Mouse (Mus musculus) stomach, embryonic 16.5 days (tissue): Measurements from ENCODE around the gene Phrf1. TPM values are rescaled to one million over a fixed set of nuclear protein-coding genes. Genes with fewer than 3 reads are reported as not detected.

Experiments used
- ATAC-seq: fragments of 200-750 bp; cut with Nextera tagmentation; 2 replicates; pipeline ENCODE4 v1.8.0; 2017; ENCODE audit warnings: moderate number of reproducible peaks, moderate TSS enrichment; ENCODE audit not compliant: insufficient read depth, low FRiP score
- H3K27ac ChIP-seq: fragments of 300-500 bp; sonication (generic); 2 replicates; pipeline ENCODE4 v1.5.1; 2014; ENCODE audit warnings: low read length
- H3K27me3 ChIP-seq: fragments of 300-500 bp; sonication (generic); 2 replicates; pipeline ENCODE4 v1.6.1; 2014; ENCODE audit warnings: low read length, control low read depth, mixed read lengths; ENCODE audit not compliant: control insufficient read depth, insufficient read depth
- H3K36me3 ChIP-seq: fragments of 300-500 bp; sonication (generic); 2 replicates; pipeline ENCODE4 v1.6.1; 2014; ENCODE audit warnings: low read length; ENCODE audit not compliant: control insufficient read depth, insufficient read depth
- H3K4me1 ChIP-seq: fragments of 300-500 bp; sonication (generic); 2 replicates; pipeline ENCODE4 v1.6.1; 2014; ENCODE audit warnings: low read length, control low read depth, mixed read lengths; ENCODE audit not compliant: control insufficient read depth, insufficient read depth
- H3K4me2 ChIP-seq: fragments of 300-500 bp; sonication (generic); 2 replicates; pipeline ENCODE4 v1.6.1; 2014; ENCODE audit warnings: low read depth, low read length, mixed read lengths
- H3K4me3 ChIP-seq: fragments of 300-500 bp; sonication (generic); replicated peaks from 2 replicates; pipeline ENCODE4 v1.5.1; 2014; ENCODE audit warnings: mild to moderate bottlenecking, low read length
- H3K9ac ChIP-seq: fragments of 300-500 bp; sonication (generic); 2 replicates; pipeline ENCODE4 v1.6.1; 2014; ENCODE audit warnings: low read length
- H3K9me3 ChIP-seq: fragments of 300-500 bp; sonication (generic); replicated peaks from 2 replicates; pipeline ENCODE4 v1.6.1; 2016; ENCODE audit warnings: low read length, control low read depth; ENCODE audit not compliant: control insufficient read depth
- WGBS: fragments of 180-500 bp; shearing (Covaris S2); extraction: QIAGEN DNeasy Blood & Tissue Kit; methylation state at CpG from one replicate; pipeline ENCODE4 v1.1.7; 2014; 5-methylcytosine and 5-hydroxymethylcytosine counted together
- polyA plus RNA-seq: library from polyadenylated mRNA; unstranded; fragments of >200 nt; fragmentation: Nextera tagmentation; extraction: Ambion mirVana; gene quantifications from 2 replicates; pipeline ENCODE4 v1.2.1, GENCODE M21; 2015

The Phrf1 gene
- polyA plus RNA-seq, 1 experiment from 2014 or later: 57.6 TPM

GRCm38 (mm10) chr7:141209526-141209925, 19.1 kb upstream of the Phrf1 start:
- H3K4me2 ChIP-seq: no peak overlapping the region
- WGBS: 88% methylated on average over 3 of the region's 3 CpGs
- no peak for ATAC-seq
- H3K36me3 ChIP-seq: no peaks in the 10 kb centered on the region
- H3K4me3 ChIP-seq: no peak overlapping the region
- H3K9me3 ChIP-seq: no peaks in the 10 kb centered on the region
- no peak overlapping the region for H3K27ac ChIP-seq
- H3K4me1 ChIP-seq: peaks cover 5% of the 10 kb centered on the region; the same call in 1 of the 2 replicates
- H3K27me3 ChIP-seq: no peaks in the 10 kb centered on the region
- no peak overlapping the region for H3K9ac ChIP-seq

- WGBS: 58% methylated on average over 12 of the region's 12 CpGs
- ATAC-seq: no peak
These were observed 18.4 kb upstream of the Phrf1 start for GRCm38 (mm10) chr7:141210137-141210536.

GRCm38 (mm10) chr7:141210606-141211131, 17.9 kb upstream of the Phrf1 start:
- Histone ChIP-seq H3K4me2 (no peak overlapping the region), H3K27ac (no peak overlapping the region), H3K9me3 (no peaks in the 10 kb centered on the region), H3K27me3 (no peaks in the 10 kb centered on the region), H3K4me3 (no peak overlapping the region), H3K9ac (no peak overlapping the region), H3K4me1 (peaks cover 12% of the 10 kb centered on the region; the same call in 1 of the 2 replicates), H3K36me3 (no peaks in the 10 kb centered on the region)
- 88% methylated on average over 14 of the region's 14 CpGs for WGBS
- ATAC-seq: no peak

More at GRCm38 (mm10) chr7:141210137-141210536, 18.4 kb upstream of the Phrf1 start:
- Histone ChIP-seq H3K4me3 (no peak overlapping the region), H3K4me2 (no peak overlapping the region), H3K4me1 (peaks cover 10% of the 10 kb centered on the region; the same call in 1 of the 2 replicates), H3K27me3 (no peaks in the 10 kb centered on the region), H3K9me3 (no peaks in the 10 kb centered on the region), H3K27ac (no peak overlapping the region), H3K9ac (no peak overlapping the region), H3K36me3 (no peaks in the 10 kb centered on the region)

- 70% methylated on average over 3 of the region's 3 CpGs for WGBS
- Histone ChIP-seq H3K9ac (0 out of 2 replicates have a peak overlapping the region, but pooled peaks have one; percentile 46), H3K4me3 (no peak overlapping the region), H3K4me1 (peaks cover 32% of the 10 kb centered on the region), H3K4me2 (no peak overlapping the region), H3K9me3 (no peaks in the 10 kb centered on the region), H3K27me3 (no peaks in the 10 kb centered on the region), H3K36me3 (no peaks in the 10 kb centered on the region), H3K27ac (peak overlapping the region; percentile 97)
- no peak for ATAC-seq
These were observed 15.5 kb upstream of the Phrf1 start for GRCm38 (mm10) chr7:141213133-141213532.

GRCm38 (mm10) chr7:141213605-141214235, 14.9 kb upstream of the Phrf1 start, which contains the start of gene Lmntd2:
Gene Lmntd2 (minus strand): TSS chr7:141214080.
- WGBS: 87% methylated on average over 11 of the region's 11 CpGs
- Histone ChIP-seq H3K9ac (peak within 1 kb of the TSS; percentile 78), H3K9me3 (no peaks in the 10 kb centered on the region), H3K4me1 (peaks cover 38% of the 10 kb centered on the region), H3K27me3 (no peaks in the 10 kb centered on the region), H3K4me3 (peak within 1 kb of the TSS; percentile 68), H3K27ac (peak within 1 kb of the TSS; percentile 97), H3K36me3 (no peaks in the 10 kb centered on the region), H3K4me2 (peak within 1 kb of the TSS; percentile 85)
- ATAC-seq: no peak

- H3K4me3 ChIP-seq: no peak overlapping the region
- no peak overlapping the region for H3K4me2 ChIP-seq
- no peak for ATAC-seq
- peaks cover 42% of the 10 kb centered on the region for H3K4me1 ChIP-seq
- no peaks in the 10 kb centered on the region for H3K9me3 ChIP-seq
- no peaks in the 10 kb centered on the region for H3K27me3 ChIP-seq
- H3K36me3 ChIP-seq: no peaks in the 10 kb centered on the region
- 59% methylated on average over 3 of the region's 3 CpGs for WGBS
- H3K9ac ChIP-seq: no peak overlapping the region
- peak overlapping the region; percentile 97 for H3K27ac ChIP-seq
These were observed 14.3 kb upstream of the Phrf1 start for GRCm38 (mm10) chr7:141214310-141214709.

- H3K27ac ChIP-seq: peak within 1 kb of the TSS; percentile 97
- peak within 1 kb of the TSS; percentile 85 for H3K4me2 ChIP-seq
- H3K4me3 ChIP-seq: peak within 1 kb of the TSS; percentile 68
- peaks cover 50% of the 10 kb centered on the region for H3K4me1 ChIP-seq
- H3K9ac ChIP-seq: peak within 1 kb of the TSS; percentile 84
- H3K9me3 ChIP-seq: no peaks in the 10 kb centered on the region
- H3K27me3 ChIP-seq: no peaks in the 10 kb centered on the region
- H3K36me3 ChIP-seq: no peaks in the 10 kb centered on the region
- under 1% methylated on average over 41 of the region's 41 CpGs for WGBS
- ATAC-seq: peak; percentile 93
These were observed 13.3 kb upstream of the Phrf1 start, which contains the start of gene Rassf7 for GRCm38 (mm10) chr7:141215101-141215879. Gene Rassf7 (plus strand): TSS chr7:141215860.

- under 1% methylated on average over 42 of the region's 42 CpGs for whole genome bisulfite sequencing
- Histone ChIP-seq H3K27ac (peak overlapping the region; percentile 96), H3K4me2 (peak overlapping the region; percentile 85), H3K27me3 (no peaks in the 10 kb centered on the region), H3K4me1 (peaks cover 57% of the 10 kb centered on the region), H3K9me3 (no peaks in the 10 kb centered on the region), H3K9ac (peak overlapping the region; percentile 84), H3K36me3 (no peaks in the 10 kb centered on the region), H3K4me3 (peak overlapping the region; percentile 68)
- ATAC-seq: peak; percentile 71
These were observed 12.5 kb upstream of the Phrf1 start for GRCm38 (mm10) chr7:141215880-141216733.
